Mouse (Mus musculus): Measurements from ENCODE around the gene Sirpa.

DNA sequence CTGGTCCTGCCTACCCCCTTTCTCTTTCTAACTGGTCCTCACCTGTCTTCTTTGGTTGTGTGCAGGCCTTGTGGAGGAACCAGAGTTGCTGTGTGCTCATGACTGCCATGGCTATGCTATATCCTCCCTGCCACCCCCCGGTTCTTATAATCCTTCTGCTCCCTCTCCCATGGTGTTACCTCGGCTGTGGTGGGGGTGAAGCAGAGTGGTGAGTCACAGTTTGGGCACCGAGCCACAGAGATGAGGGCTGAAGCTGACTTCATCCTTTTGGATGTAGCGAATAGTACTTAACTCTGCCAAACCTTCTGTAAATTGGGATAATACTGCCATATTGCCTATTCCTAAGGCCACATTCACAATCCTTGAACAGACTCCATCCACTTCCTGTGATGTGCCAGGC is 12.0 kb upstream of the Sirpa start:
- TF ChIP-seq CTCF (IDR thresholded peaks at IDR 0.05; ENCODE audit: control insufficient read depth, insufficient read depth, insufficient replicate concordance, low read depth, low read length) = no peak
- no peak for TF ChIP-seq POLR2A (IDR thresholded peaks at IDR 0.05; ENCODE audit: control insufficient read depth, low read depth, low read length)
